Mouse (Mus musculus) v-Abl transformed pro-B cells (cell line): ENCODE measurements around the gene Impg2.

Experiments
- in situ Hi-C, 2 experiments: fragments of 400-800 bp; cut with MboI; formaldehyde crosslinking; loops; one replicate each; pipeline ENCODE4 v1.15.1; 2025; ENCODE audit not compliant: unreplicated experiment in 2 of 2

The Impg2 gene

DNA sequence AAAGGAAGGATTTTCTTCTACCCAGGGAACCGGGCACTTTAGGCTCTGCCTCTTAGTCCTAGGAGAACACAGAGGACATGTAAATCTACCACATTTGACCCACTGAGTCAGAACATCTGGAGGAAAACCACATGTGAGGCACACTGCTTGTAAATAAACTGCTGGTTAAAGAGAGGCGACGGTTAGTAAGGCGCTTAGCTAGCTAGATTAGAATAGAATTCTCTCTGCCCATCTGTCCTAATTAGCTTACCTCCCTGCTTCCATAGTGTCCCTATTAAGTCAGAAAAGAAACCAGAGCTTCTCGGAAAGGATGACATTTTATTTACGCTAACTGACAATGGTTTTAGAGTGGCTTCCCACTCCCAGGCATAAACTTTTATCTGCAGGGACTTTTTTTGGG, at the start of gene Impg2:
Gene Impg2 (plus strand): TSS at position 263 of the 400 bp plus-strand sequence.
- in situ Hi-C loops: no loop called here

GRCm38 (mm10) chr16:56163466-56163865, 40.6 kb upstream of the Impg2 start:
- in situ Hi-C loops: loop anchor here (10.0 to 25.0 kb wide), 5 partner anchors 524 to 1449 kb away; partner anchors contain the start of gene Cmss1 (in 1 of the 2)

DNA sequence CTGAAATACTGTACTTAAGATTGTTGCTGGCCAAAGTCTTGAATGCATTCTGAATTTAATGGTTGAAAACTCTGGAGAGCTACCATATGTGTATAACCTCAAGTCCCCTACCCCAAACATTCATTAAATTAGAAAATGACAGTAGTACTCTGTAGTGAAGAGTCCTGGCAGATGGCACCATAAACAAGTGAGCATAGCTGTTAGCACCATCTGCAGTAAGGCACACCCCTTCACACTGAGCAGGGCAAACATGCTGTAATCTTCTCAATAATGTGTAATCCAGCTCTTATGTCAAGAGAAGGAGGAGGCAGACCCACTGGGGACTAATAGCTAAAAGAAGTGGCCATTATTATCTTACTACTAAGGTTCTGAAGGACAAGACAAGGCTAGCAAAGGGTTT, 33.9 kb upstream of the Impg2 start:
- in situ Hi-C loops: loop anchor here (25.0 kb wide), 4 partner anchors 517 to 1442 kb away; partner anchors contain the start of gene Cmss1 (in 1 of the 2)

DNA sequence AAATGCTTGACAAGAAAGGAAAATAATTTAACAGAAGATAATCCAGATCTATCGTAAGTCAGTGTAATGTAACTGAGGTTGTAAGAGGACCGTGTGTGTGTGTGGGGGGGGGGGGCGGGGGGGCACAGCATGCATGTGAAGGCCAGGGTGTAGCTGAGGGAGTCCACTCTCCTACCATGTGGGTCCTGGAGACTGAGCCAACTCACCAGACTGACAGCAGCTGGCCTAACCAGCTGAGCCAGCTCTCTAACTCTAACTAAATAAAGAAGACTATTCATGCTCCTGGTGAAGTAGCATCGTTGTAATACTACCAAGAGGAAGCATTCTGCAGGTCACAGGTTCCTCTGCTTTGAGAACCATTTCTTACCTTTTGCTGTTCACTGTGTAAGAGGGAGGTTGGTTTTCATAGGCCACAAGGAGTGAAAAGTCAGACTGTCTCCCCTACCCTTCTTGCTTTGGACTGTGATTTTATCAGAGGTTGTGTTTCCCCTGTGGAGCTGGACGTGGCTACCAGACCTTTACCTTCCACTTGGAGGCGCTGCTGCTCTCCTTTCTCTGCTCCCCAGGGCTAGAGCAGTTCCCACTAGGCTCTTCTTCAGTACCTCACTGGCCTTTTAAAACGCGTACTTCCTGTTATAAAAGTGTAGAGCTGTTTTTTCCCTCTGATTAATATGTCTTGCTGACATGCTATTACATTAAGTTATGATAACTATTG, 28.1 kb upstream of the Impg2 start:
- in situ Hi-C loops: no loop called here

DNA sequence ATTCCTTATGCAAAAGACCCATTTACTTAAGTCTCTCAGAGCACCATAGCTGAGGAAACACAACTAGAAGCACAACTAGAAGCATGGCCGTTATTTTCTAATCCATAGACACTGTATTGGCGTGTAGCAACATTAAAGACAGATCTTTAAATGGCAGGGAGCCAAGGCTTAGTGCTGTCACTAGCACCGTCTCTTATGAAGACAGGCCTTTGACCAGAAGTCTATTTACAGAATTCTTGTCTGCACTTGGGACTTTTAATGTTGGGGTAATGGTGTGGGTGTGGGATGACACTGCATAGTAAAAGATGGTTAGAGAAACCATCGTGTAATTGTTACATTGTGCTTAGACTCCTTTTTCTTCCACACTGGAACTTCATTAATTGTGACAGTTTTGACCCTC, 17.2 kb upstream of the Impg2 start:
- in situ Hi-C loops: no loop called here

- in situ Hi-C loops: no loop called here
Measured at GRCm38 (mm10) chr16:56188198-56188597, 15.9 kb upstream of the Impg2 start.

DNA sequence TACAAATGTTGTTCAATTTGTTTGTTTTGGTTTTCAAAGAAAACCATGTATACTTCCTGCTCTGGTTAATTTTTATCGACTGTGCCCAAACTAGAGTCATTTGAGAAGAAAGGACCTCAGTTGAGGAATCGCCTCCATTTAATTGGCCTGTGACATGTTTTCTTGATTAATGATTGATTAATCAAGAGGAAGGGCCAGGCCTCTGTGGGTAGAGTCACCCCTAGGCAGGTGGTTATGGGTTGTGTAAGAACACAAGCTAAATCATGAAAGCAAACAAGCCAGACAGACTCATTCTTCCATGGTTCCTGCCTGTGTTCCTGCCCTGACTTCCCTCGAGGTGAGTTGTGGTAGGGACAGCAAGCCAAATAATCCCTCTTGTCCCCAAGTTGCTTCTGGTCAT, 8.6 kb downstream of the Impg2 start:
- in situ Hi-C loops: no loop called here

DNA sequence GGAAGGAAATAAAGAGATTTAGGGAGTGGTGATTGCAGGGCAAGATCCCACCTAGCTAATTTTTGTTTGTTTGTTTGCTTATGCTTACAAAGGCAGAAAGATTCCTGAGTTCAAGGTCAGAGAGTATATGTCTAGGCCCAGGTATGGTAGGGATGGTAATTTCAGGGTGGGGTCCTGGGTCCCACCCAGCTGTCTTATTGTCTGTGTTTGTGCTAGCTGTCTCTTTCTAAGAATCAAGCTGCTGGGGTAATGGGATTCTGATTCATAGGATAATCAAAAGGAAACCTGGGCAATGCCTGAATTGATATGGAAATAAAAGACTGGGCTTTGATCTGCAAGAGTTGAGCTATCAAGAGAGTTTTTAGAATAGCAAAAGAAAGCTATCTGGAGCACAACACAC, 23.6 kb downstream of the Impg2 start:
- in situ Hi-C loops: no loop called here

DNA sequence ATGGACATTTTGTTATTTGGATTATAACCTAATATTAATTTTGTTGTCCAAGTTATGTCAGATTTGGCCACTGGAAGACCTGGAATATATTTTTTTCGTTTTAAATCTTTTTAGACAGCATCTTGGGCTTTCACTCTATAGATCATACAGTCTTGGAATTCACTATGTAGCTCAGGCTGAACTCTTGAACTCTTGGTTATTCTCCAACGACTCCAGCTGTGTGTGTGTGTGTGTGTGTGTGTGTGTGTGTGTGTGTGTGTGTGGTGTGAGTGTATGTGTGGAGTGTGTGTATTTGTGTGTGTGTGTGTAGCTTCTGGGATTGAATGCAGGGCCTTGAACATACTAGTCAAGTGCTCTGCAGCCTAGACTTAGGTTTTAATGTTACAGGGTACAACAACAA, 25.3 kb downstream of the Impg2 start:
- in situ Hi-C loops: no loop called here

- in situ Hi-C loops: no loop called here
Measured at GRCm38 (mm10) chr16:56231300-56231699, 27.2 kb downstream of the Impg2 start.

GRCm38 (mm10) chr16:56232736-56233135, 28.6 kb downstream of the Impg2 start:
- in situ Hi-C loops: no loop called here

DNA sequence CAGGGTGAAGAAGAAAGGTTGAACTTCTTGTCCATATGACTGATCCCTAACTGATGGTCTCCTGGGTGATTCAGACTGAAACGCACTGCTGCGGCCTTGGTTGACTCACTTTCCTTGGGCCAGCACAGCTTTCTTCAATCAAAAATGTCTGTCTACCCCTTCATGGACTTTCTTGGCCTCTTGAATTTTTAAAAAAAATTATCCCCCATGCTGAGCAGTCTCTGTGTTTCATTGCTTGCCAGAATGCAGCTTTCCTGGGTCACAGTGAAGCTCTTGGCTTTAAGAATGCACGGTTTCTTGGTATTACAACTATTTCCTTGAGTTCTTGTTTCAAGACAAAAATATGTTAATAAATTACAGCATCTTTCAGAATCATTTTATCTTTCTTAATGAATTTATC, 41.9 kb downstream of the Impg2 start:
- in situ Hi-C loops: no loop called here

GRCm38 (mm10) chr16:56273917-56274316, 69.8 kb downstream of the Impg2 start:
- in situ Hi-C loops: no loop called here

GRCm38 (mm10) chr16:56279060-56279459, 74.9 kb downstream of the Impg2 start:
- in situ Hi-C loops: no loop called here

- in situ Hi-C loops: no loop called here
Measured at GRCm38 (mm10) chr16:56279752-56280151, 75.6 kb downstream of the Impg2 start.

GRCm38 (mm10) chr16:56281336-56281735, 77.2 kb downstream of the Impg2 start:
- in situ Hi-C loops: no loop called here

GRCm38 (mm10) chr16:56283330-56283729, 79.2 kb downstream of the Impg2 start:
- in situ Hi-C loops: no loop called here

DNA sequence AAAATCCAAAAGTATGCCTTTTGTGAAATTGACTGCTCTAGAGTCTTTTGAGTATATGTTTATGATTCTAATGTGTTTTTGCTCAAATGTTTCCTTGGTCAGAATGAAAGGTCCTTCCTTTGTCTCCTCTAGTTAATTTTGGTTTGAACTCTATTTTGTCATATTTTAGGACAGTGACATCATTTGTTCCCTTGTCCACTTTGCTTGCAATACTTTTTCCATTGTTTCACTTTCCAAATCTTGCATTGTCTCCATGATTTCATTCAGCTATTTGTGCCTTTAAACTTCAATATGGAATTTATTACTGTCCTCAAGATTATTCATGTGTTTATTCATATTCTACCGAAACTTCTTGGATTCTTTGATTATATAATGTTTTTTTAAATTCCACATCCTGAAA, 79.8 kb downstream of the Impg2 start:
- in situ Hi-C loops: no loop called here

GRCm38 (mm10) chr16:56286076-56286475, 82.0 kb downstream of the Impg2 start:
- in situ Hi-C loops: no loop called here

GRCm38 (mm10) chr16:56286977-56287376, 82.9 kb downstream of the Impg2 start:
- in situ Hi-C loops: no loop called here

DNA sequence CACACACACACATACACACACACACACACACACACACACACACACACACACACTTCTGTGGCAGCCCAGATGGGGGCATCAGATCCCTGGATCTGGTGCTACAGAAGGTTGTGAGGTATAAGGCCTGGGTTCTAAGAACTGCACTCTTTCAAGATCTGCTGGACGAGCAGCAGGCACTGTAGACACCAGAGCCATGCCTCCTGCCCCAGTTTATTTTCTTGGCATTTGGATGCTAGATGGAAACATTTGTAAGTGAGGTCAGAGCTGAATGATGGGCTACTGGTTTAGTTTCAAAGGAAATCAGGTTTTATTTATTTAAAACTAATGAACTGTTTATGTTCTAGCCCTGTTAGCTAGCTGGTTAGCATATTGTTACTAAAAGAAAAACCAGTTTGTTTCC, 90.8 kb downstream of the Impg2 start:
- in situ Hi-C loops: no loop called here

- in situ Hi-C loops: no loop called here
Measured at GRCm38 (mm10) chr16:56295888-56296648, 92.0 kb downstream of the Impg2 start.
